Mouse (Mus musculus) embryonic fibroblast, embryonic 13.5 days (primary cell): ENCODE data around the gene Gm20422.

Source experiments
- CTCF ChIP-seq: IDR thresholded peaks from 2 replicates; pipeline ENCODE4 v1.5.1; 2011; ENCODE audit warnings: mild to moderate bottlenecking, control low read depth, low read length, moderate library complexity, borderline replicate concordance; ENCODE audit not compliant: insufficient read depth
- POLR2A ChIP-seq: IDR thresholded peaks from 2 replicates; pipeline ENCODE4 v1.6.1; 2011; ENCODE audit warnings: low read depth, mild to moderate bottlenecking, control low read depth, low read length, moderate library complexity

GRCm38 (mm10) chr8:69761814-69762445 lies 12.8 kb downstream of the Gm20422 start:
- TF ChIP-seq POLR2A = no peak
- TF ChIP-seq CTCF = no peak
